Mouse (Mus musculus) cerebellum, adult 11 months (tissue): ENCODE results near the gene Oser1.

Experiments
- DNase-seq: peaks from one replicate; pipeline ENCODE4 v3.0.0; 2022

Gene Oser1

GRCm38 (mm10) chr2:163399222-163399621, 25.3 kb downstream of the Oser1 start:
- DNase-seq = no peak

DNA sequence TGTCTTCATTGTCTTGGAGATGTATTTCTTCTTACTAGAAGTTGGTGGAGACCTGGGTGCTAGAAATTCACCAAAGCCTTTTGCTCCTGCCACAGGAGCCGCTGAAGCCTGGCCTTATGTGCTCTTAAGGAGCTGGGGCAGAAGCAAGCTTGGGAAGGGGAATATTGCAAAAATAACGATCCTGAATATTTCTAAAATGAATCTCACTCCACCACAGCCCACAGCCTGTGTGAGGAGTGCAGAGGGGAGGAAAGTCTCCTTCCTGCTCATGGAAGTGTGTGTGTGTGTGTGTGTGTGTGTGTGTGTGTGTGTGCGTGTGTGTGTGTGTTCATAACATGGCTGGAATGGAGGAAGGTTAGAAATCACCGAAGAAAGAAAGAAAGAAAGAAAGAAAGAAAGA, 25.7 kb downstream of the Oser1 start:
- DNase-seq = no peak

GRCm38 (mm10) chr2:163397905-163398304, 26.6 kb downstream of the Oser1 start, which contains the start of gene Jph2:
Gene Jph2, minus strand, starts transcription at chr2:163397993.
- DNase-seq = no peak

DNA sequence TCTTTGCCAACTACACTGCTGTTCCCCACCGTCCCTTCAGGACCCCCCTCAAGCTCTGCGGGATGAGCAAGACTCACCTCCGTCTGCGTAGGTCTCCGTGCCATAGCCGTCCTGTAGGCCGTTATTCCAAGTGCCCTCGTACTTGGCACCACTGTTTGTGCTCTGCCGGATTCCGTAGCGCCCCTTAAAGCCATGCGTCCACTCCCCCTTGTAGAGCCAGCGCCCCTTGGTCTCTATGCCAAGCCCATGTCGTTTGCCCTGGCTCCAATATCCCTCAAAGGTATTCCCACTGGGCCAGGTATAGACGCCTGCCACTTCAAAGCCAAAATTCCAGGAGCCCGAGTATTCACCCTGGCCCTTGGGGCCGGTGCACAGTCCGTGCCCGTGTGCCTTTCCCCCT, 27.4 kb downstream of the Oser1 start:
- no peak for DNase-seq

DNA sequence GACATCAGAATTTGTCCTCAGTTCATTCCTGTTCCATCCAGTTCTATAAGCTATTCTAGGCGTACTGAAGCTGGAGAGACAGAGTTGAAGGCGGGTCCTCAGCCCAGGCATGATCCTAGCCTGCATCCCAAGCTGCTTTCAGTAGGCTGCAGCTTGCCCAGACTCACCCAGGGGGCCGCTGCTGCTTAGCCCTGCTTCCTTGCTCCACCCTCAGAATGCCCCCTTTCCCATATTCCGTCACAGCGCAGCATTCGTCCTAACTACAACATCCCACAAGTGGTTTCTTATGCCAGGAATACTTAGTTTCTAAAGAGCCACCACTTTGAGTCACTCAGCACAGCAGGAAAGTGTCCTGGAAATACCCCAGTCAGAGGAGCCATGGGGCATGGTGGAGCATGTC, 29.5 kb downstream of the Oser1 start:
- no peak for DNase-seq

- no peak for DNase-seq
Measured at GRCm38 (mm10) chr2:163393976-163394375, 30.5 kb downstream of the Oser1 start.

DNA sequence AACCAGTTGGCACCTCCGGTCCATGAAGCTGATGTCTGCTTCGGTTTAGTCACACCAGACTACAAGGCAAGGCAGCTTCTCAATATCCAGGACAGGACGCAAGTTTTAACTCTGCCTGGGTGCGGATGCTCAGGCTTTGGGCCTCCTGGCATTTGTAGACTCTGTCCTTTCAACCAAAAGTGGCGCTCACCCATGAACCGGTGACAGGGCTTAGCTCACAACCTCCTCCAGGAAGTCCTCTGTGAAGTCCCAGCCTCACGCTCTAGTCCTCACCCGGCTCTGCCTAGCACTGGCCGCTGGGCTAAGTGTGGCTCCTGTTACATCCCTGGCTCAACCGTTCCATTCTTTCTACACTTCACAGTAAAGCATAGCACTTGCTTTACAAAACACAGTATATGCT, 31.3 kb downstream of the Oser1 start:
- no peak for DNase-seq

GRCm38 (mm10) chr2:163392436-163392835, 32.1 kb downstream of the Oser1 start:
- no peak for DNase-seq

GRCm38 (mm10) chr2:163386423-163387190, 37.9 kb downstream of the Oser1 start:
- no peak for DNase-seq

DNA sequence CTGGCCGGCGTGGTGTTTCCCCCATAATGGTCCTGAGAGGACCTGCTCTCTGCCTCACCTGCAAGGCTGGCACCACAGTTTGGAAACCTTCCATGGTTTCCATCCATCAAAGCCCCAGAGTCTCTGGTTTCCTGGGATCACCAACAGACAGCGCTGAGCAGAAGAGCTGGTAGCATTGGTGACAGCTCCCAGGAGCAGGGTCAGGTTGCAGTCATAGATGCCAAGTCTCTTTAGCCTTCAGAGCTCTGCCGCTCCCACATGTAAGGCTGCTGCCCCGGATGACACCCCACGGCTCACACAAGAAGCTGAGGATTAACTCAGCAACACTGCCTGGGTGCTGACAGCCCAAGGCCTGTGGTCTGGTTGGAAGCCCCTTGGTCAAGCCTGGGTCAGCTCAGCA, 39.4 kb downstream of the Oser1 start:
- no peak for DNase-seq

- no peak for DNase-seq
Measured at GRCm38 (mm10) chr2:163381246-163381645, 43.3 kb downstream of the Oser1 start.

GRCm38 (mm10) chr2:163379366-163379765, 45.1 kb downstream of the Oser1 start:
- DNase-seq = no peak

GRCm38 (mm10) chr2:163376082-163376481, 48.4 kb downstream of the Oser1 start:
- no peak for DNase-seq

DNA sequence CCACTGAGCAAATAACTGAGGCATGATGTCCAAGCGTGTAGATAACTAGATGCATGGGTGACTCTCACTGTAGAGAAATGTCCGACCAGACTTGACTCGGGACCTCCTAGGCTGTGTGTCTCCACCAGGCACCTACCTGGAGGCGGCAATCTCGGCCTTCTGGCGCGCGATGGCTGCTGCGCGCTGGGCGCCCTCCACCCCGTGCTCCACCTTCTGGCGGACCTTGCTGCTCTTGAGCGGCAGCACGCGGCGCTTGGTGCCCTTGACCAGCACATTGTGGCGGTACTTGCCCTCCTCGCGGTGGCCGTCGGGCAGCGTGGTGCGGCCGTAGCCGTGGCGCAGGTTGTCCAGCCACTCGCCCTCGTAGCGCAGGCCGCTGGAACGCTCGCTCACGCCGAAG, 49.0 kb downstream of the Oser1 start:
- DNase-seq = no peak

DNA sequence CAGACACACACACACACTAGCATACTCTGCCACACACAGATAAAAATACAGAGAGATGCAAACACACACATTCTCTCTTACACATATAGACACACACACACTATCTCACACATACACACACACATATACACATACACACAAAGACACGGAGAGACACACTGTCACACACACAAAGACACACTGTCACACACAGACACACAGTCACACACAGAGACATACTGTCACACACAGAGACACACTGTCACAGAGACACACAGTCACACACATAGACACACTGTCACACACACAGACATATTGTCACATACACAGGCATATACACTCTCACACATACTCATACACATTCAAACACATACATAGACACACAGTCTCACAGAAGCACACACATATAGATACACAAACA, 51.9 kb downstream of the Oser1 start:
- no peak for DNase-seq

GRCm38 (mm10) chr2:163370175-163370574, 54.3 kb downstream of the Oser1 start:
- no peak for DNase-seq

DNA sequence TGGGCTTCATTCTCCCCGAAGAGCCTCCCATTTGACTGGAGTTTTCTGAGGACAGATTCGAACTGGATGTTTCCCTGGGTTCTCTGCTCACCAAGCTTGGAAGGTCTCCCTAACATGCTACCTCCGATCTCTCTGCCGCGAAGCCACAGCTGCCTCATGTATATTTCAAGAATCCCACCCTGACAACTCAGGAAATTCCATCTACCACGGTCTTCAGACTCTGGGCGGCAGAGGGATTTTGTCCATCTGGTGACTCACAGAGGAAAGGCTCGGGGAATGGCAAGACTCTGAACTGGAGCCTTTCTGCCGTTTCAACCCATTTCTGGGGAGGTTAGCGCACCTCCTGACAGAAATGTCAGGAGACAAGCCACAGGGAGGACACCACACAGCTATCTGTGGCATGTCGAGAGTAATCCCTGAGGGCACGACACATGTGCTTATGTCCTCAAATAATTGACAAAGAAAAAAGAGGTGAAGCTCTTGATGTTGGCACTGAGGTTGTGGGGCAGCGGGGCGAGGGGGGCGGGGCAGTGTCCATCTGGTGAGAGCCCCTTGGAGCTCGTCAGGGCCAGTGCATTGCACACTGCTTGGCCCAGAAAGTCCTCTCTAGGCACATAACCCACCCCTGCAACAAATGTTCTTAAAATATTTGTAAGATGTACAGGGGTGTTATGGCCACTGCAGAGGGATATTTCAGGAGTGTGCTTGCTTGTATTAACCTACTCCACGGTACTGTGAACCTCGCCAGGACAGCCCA, 59.5 kb downstream of the Oser1 start:
- no peak for DNase-seq

- no peak for DNase-seq
Measured at GRCm38 (mm10) chr2:163362940-163363921, 61.3 kb downstream of the Oser1 start.

DNA sequence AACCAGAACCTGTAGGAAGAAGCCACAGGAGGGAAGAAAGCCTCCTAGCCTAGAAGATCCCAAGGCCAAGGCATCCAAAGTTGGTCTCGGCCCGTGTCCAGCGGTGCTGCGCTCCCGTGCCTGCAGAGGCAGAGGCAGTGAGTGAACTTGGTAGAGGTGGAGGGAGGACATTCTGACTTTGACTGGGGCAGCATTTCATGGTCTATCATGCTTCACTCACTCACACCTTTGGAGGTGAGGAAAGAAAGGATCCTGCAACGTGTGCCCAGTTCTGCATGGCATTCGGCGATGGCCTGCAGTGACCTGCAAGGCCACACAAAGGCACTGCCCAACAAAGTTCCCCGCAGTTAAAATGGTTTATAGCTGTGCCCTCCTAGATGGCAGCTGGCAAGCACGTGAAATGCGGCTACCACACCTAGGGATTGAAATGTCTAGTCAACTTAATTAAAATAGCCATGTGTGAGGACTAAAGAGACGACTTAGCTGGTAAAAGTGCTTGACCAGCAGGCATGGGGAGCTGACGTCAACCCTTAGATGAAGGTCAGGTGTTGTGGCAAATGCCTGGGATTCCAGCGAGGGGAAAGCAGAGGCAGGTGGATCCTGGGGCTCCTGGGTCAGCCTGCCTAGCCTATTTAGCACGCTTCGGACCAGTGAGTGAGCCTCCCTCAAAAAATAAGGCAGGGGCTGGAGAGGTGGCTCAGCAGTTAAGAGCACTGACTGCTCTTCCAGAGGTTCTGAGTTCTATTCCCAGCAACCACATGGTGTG, 63.5 kb downstream of the Oser1 start:
- DNase-seq = no peak

- no peak for DNase-seq
Measured at GRCm38 (mm10) chr2:163359253-163359652, 65.2 kb downstream of the Oser1 start.

DNA sequence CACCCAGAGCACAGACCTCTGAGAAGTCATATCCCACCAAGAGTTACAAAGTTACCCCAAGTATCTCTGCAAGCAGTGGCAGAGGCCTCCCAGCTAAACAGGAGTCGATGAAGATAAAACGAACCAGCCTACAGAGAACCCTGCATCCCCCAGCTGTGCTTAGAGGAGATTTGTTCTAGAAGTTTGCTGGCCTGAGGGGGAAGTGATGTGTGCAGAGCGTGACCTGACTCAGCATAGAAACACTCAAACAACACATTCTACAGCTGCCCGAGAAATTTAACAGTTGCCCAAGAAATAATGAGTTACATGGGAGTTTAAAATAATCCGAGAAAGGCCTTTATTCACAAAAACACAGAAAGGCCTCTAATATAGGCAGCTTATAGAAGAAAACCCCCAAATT, 65.8 kb downstream of the Oser1 start:
- DNase-seq = no peak

- no peak for DNase-seq
Measured at GRCm38 (mm10) chr2:163356113-163356840, 68.2 kb downstream of the Oser1 start.
